Mouse (Mus musculus) left cerebral cortex, adult 18-20 months (tissue): ENCODE results near the gene Tex13a. TPM values are rescaled to one million over a fixed set of nuclear protein-coding genes. Genes with fewer than 3 reads are reported as not detected.

Experiments used
- DNase-seq, 2 experiments: peaks; one replicate each; pipeline ENCODE4 v3.0.0; 2021 to 2022; ENCODE audit warnings: low spot score in 2 of 2, mixed read lengths in 1 of 2
- long read RNA-seq, 2 experiments: library from polyadenylated mRNA; stranded (forward); transcript quantifications; one replicate each; pipeline ENCODE4 v2.0.0; 2021
- total RNA-seq, 2 experiments: library from RNA; stranded (reverse); gene quantifications; 2 replicates each; pipeline ENCODE4 v1.2.3; 2021

Tex13a gene
- not detected for total RNA-seq
- long read RNA-seq, experiment 1 = 0 reads
- long read RNA-seq, experiment 2 = 0 reads

- no peak for DNase-seq
Measured at GRCm38 (mm10) chrX:138209480-138209879, at the start of gene Tex13a. Tex13a (minus strand) TSS chrX:138209580.

DNA sequence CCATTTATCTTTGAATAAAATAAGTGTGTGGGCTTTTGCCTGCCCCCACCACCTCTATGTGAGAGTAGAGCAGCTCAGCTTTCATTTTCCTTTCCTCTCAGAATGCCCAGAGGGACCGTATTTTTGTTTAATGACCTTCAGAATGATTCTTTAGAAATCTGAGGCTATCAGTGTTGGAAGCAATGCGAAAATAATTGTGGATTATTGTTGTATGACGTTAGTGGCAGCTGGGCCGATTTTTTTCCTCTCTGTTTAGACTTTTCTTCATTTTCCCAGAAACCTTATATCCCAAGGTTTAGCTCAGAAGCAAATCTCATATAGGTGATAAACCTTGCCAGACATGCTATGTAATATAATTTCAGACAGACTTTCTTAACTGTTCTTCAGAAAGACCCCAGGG lies 25.2 kb upstream of the Tex13a start:
- DNase-seq = no peak

GRCm38 (mm10) chrX:138170146-138170545 lies 39.2 kb downstream of the Tex13a start:
- DNase-seq = peak in 1 of 2 experiments; percentile 4
